Mouse (Mus musculus): ENCODE measurements at regions not wholly inside any gene's neighbourhood (a gene's known extent, or its start where the extent isn't known, plus 50 kb on each side); places are given as distances from the start of the nearest gene placed in this dataset.

DNA sequence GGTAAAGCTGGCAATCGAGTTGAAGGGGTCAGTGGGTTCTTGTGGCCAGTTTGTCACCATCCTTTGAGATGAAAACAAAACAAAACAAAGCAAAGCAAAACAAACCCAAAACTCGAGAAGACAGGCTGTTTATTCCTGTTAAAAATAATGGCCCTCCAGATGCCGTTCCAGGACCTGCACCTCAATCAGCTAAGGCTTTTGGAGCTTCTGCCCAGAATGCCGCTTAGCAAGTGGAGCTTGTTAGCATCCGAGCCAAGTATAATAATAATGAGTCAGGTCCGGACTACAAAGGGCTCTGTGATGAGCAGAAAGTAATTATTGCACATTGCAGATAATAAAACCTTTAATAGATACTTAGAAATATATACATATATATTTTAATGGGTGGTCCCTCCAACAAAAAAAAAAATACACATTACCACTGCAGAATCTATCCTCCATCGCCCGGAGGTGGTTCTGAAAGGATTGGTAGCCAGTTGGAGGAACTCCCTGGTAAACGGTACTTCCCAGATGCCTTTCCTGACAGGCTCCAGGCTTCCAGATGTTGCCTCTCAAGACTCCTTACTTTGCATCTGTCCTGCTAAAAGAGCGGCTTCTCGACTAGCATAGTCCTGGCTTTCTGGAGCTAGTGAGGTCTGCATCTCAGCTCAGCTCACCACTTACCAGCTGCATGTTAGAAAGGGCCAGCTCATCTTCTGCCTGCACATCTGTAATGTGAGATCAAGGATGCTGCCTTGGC is 1145.8 kb upstream of the A1bg start:
- TF ChIP-seq CTCF (IDR thresholded peaks at IDR 0.05; ENCODE audit: control insufficient read depth, insufficient read depth, insufficient replicate concordance, low read depth, low read length) (no peak), POLR2A (IDR thresholded peaks at IDR 0.05; ENCODE audit: control insufficient read depth, low read depth, low read length) (no peak)

Measured in testis, adult 2 months (tissue).